Mouse (Mus musculus): Measurements from ENCODE around the gene N4bp2l1. TPM values are rescaled to one million over a fixed set of nuclear protein-coding genes. Genes with fewer than 3 reads are reported as not detected.
A peak's percentile ranks its signal among the peaks of the same experiment; 100 is the strongest.

Gene N4bp2l1
- polyA plus RNA-seq, 1 experiment from 2014 or later: 2.8 TPM

- no peak for ATAC-seq (ENCODE audit: insufficient number of reproducible peaks, low FRiP score)
Observed at GRCm38 (mm10) chr5:150560851-150561250, 36.1 kb downstream of the N4bp2l1 start.

GRCm38 (mm10) chr5:150559519-150560103 lies 37.4 kb downstream of the N4bp2l1 start:
- Histone ChIP-seq H3K27ac (ENCODE audit: poor library complexity, severe bottlenecking) (peak overlapping the region; percentile 71), H3K36me3 (peaks cover 71% of the 10 kb centered on the region), H3K4me1 (replicated peaks) (no peaks in the 10 kb centered on the region), H3K4me2 (no peak overlapping the region), H3K9me3 (replicated peaks) (no peaks in the 10 kb centered on the region), H3K27me3 (replicated peaks) (no peaks in the 10 kb centered on the region), H3K4me3 (no peak overlapping the region), H3K9ac (no peak overlapping the region)
- no peak for ATAC-seq (ENCODE audit: insufficient number of reproducible peaks, low FRiP score)
- 58% methylated on average over 6 of the region's 6 CpGs for WGBS

More at GRCm38 (mm10) chr5:150560851-150561250, 36.1 kb downstream of the N4bp2l1 start:
- Histone ChIP-seq H3K4me3 (no peak overlapping the region), H3K4me1 (replicated peaks) (no peaks in the 10 kb centered on the region), H3K9ac (no peak overlapping the region), H3K27ac (ENCODE audit: poor library complexity, severe bottlenecking) (no peak overlapping the region), H3K4me2 (no peak overlapping the region), H3K36me3 (peaks cover 71% of the 10 kb centered on the region), H3K27me3 (replicated peaks) (no peaks in the 10 kb centered on the region), H3K9me3 (replicated peaks) (no peaks in the 10 kb centered on the region)
- 94% methylated on average over 5 of the region's 5 CpGs for WGBS

GRCm38 (mm10) chr5:150551637-150552036 lies 45.4 kb downstream of the N4bp2l1 start:
- no peaks in the 10 kb centered on the region for H3K9me3 ChIP-seq (replicated peaks)

GRCm38 (mm10) chr5:150543184-150543583 lies 53.8 kb downstream of the N4bp2l1 start:
- Histone ChIP-seq H3K4me2 (no peak overlapping the region), H3K9me3 (replicated peaks) (no peaks in the 10 kb centered on the region), H3K9ac (no peak overlapping the region), H3K4me1 (replicated peaks) (no peaks in the 10 kb centered on the region), H3K27me3 (replicated peaks) (no peaks in the 10 kb centered on the region), H3K4me3 (no peak overlapping the region), H3K36me3 (peaks cover 26% of the 10 kb centered on the region), H3K27ac (ENCODE audit: poor library complexity, severe bottlenecking) (no peak overlapping the region)
- ATAC-seq (ENCODE audit: insufficient number of reproducible peaks, low FRiP score): no peak
- WGBS: 94% methylated on average over 2 of the region's 2 CpGs

More at GRCm38 (mm10) chr5:150551637-150552036, 45.4 kb downstream of the N4bp2l1 start:
- Histone ChIP-seq H3K4me1 (replicated peaks) (no peaks in the 10 kb centered on the region), H3K4me3 (no peak overlapping the region), H3K27ac (ENCODE audit: poor library complexity, severe bottlenecking) (no peak overlapping the region), H3K27me3 (replicated peaks) (no peaks in the 10 kb centered on the region), H3K36me3 (peaks cover 65% of the 10 kb centered on the region), H3K9ac (no peak overlapping the region), H3K4me2 (no peak overlapping the region)
- no peak for ATAC-seq (ENCODE audit: insufficient number of reproducible peaks, low FRiP score)
- 75% methylated on average over 3 of the region's 3 CpGs for WGBS

- 98% methylated on average over 1 of the region's 1 CpGs for WGBS
- Histone ChIP-seq H3K4me2 (no peak overlapping the region), H3K4me1 (replicated peaks) (no peaks in the 10 kb centered on the region), H3K27me3 (replicated peaks) (no peaks in the 10 kb centered on the region), H3K36me3 (peaks cover 37% of the 10 kb centered on the region), H3K4me3 (no peak overlapping the region), H3K9me3 (replicated peaks) (no peaks in the 10 kb centered on the region), H3K27ac (ENCODE audit: poor library complexity, severe bottlenecking) (no peak overlapping the region), H3K9ac (no peak overlapping the region)
- ATAC-seq (ENCODE audit: insufficient number of reproducible peaks, low FRiP score): no peak
Observed at GRCm38 (mm10) chr5:150541302-150541701, 55.7 kb downstream of the N4bp2l1 start.

- Histone ChIP-seq H3K9me3 (replicated peaks) (no peaks in the 10 kb centered on the region), H3K9ac (no peak overlapping the region), H3K4me3 (no peak overlapping the region), H3K36me3 (peaks cover 10% of the 10 kb centered on the region), H3K27me3 (replicated peaks) (no peaks in the 10 kb centered on the region), H3K4me1 (replicated peaks) (peaks cover 11% of the 10 kb centered on the region), H3K27ac (ENCODE audit: poor library complexity, severe bottlenecking) (no peak overlapping the region), H3K4me2 (no peak overlapping the region)
- WGBS: 77% methylated on average over 2 of the region's 2 CpGs
- ATAC-seq (ENCODE audit: insufficient number of reproducible peaks, low FRiP score): no peak
Observed at GRCm38 (mm10) chr5:150525239-150525638, 71.7 kb downstream of the N4bp2l1 start.

- H3K27ac ChIP-seq (ENCODE audit: poor library complexity, severe bottlenecking): peak overlapping the region; percentile 57; the same call in 1 of the 2 replicates
- H3K4me1 ChIP-seq (replicated peaks): peaks cover 11% of the 10 kb centered on the region
- peak overlapping the region; percentile 86 for H3K9ac ChIP-seq
- peak overlapping the region; percentile 75 for H3K4me2 ChIP-seq
- 9% methylated on average over 11 of the region's 11 CpGs for WGBS
- no peaks in the 10 kb centered on the region for H3K27me3 ChIP-seq (replicated peaks)
- no peaks in the 10 kb centered on the region for H3K9me3 ChIP-seq (replicated peaks)
- H3K36me3 ChIP-seq: 0 out of 2 replicates have a peak, but pooled peaks cover 4% of the 10 kb centered on the region
- H3K4me3 ChIP-seq: peak overlapping the region; percentile 85
- no peak for ATAC-seq (ENCODE audit: insufficient number of reproducible peaks, low FRiP score)
Observed at GRCm38 (mm10) chr5:150522867-150523234, 74.1 kb downstream of the N4bp2l1 start.

GRCm38 (mm10) chr5:150521937-150522866 lies 74.8 kb downstream of the N4bp2l1 start, which contains the start of gene Brca2:
Gene Brca2 (plus strand): TSS chr5:150522630.
- peak within 1 kb of the TSS; percentile 57; the same call in 1 of the 2 replicates for H3K27ac ChIP-seq (ENCODE audit: poor library complexity, severe bottlenecking)
- H3K9me3 ChIP-seq (replicated peaks): no peaks in the 10 kb centered on the region
- 0 out of 2 replicates have a peak, but pooled peaks cover 4% of the 10 kb centered on the region for H3K36me3 ChIP-seq
- H3K4me3 ChIP-seq: peak within 1 kb of the TSS; percentile 85
- H3K27me3 ChIP-seq (replicated peaks): no peaks in the 10 kb centered on the region; the same call in 1 of the 2 replicates
- WGBS: 6% methylated on average over 62 of the region's 63 CpGs
- peak; percentile 95 for ATAC-seq (ENCODE audit: insufficient number of reproducible peaks, low FRiP score)
- peak within 1 kb of the TSS; percentile 86 for H3K9ac ChIP-seq
- peaks cover 11% of the 10 kb centered on the region for H3K4me1 ChIP-seq (replicated peaks)
- H3K4me2 ChIP-seq: peak within 1 kb of the TSS; percentile 75

Other genes with a start within 250 kb of the N4bp2l1 start
- not detected in 2 replicates for gene Zar1l, start 79.0 kb downstream of the N4bp2l1 start, polyA plus RNA-seq (2016; fragmentation: Nextera tagmentation; extraction: Ambion mirVana)
- gene Brca2, start 74.6 kb downstream of the N4bp2l1 start, polyA plus RNA-seq (2016; fragmentation: Nextera tagmentation; extraction: Ambion mirVana): 15.9 and 21.8 TPM in 2 replicates
- 38.0 and 42.2 TPM in 2 replicates for gene N4bp2l2, start 69.0 kb upstream of the N4bp2l1 start, polyA plus RNA-seq (2016; fragmentation: Nextera tagmentation; extraction: Ambion mirVana)
- gene Pds5b, start 76.6 kb upstream of the N4bp2l1 start, polyA plus RNA-seq (2016; fragmentation: Nextera tagmentation; extraction: Ambion mirVana): 25.6 and 27.1 TPM in 2 replicates